Mouse (Mus musculus) hindbrain, embryonic 10.5 days (tissue): Measurements from ENCODE around the gene Cpm. TPM values are rescaled to one million over a fixed set of nuclear protein-coding genes. Genes with fewer than 3 reads are reported as not detected.
"Not testable (repeated sequence)": the region's sequence is repeated elsewhere in the genome, so short reads cannot be mapped to it uniquely, and the experiment has no call there.

Experiments
- DNase-seq: peaks from one replicate; pipeline ENCODE4 v3.0.0-alpha.2; 2017; ENCODE audit warnings: low spot score
- H3K27ac ChIP-seq: fragments of 300-500 bp; sonication (generic); 2 replicates; pipeline ENCODE4 v1.5.1; 2016; ENCODE audit warnings: mild to moderate bottlenecking, moderate library complexity
- H3K27me3 ChIP-seq: fragments of 300-500 bp; sonication (generic); 2 replicates; pipeline ENCODE4 v1.6.1; 2016; ENCODE audit warnings: mild to moderate bottlenecking; ENCODE audit not compliant: poor library complexity, insufficient read depth, severe bottlenecking
- H3K36me3 ChIP-seq: fragments of 300-500 bp; sonication (generic); 2 replicates; pipeline ENCODE4 v1.6.1; 2016; ENCODE audit warnings: mild to moderate bottlenecking, moderate library complexity
- H3K4me1 ChIP-seq: fragments of 300-500 bp; sonication (generic); replicated peaks from 2 replicates; pipeline ENCODE4 v1.6.1; 2016; ENCODE audit warnings: mild to moderate bottlenecking
- H3K4me3 ChIP-seq: fragments of 300-500 bp; sonication (generic); 2 replicates; pipeline ENCODE4 v1.5.1; 2016; ENCODE audit warnings: mild to moderate bottlenecking, moderate library complexity
- H3K9me3 ChIP-seq: fragments of 300-500 bp; sonication (generic); 2 replicates; pipeline ENCODE4 v1.6.1; 2016; ENCODE audit warnings: mild to moderate bottlenecking, moderate library complexity
- WGBS: fragments of 180-500 bp; shearing (Covaris S2); methylation state at CpG from one replicate; pipeline ENCODE4 v1.1.7; 2016; 5-methylcytosine and 5-hydroxymethylcytosine counted together
- polyA plus RNA-seq: library from polyadenylated mRNA; unstranded; fragments of >200 nt; fragmentation: Nextera tagmentation; extraction: Ambion mirVana; gene quantifications from 2 replicates; pipeline ENCODE4 v1.2.1, GENCODE M21; 2016

The Cpm gene
- polyA plus RNA-seq, 1 experiment from 2014 or later: 5.9 TPM

DNA sequence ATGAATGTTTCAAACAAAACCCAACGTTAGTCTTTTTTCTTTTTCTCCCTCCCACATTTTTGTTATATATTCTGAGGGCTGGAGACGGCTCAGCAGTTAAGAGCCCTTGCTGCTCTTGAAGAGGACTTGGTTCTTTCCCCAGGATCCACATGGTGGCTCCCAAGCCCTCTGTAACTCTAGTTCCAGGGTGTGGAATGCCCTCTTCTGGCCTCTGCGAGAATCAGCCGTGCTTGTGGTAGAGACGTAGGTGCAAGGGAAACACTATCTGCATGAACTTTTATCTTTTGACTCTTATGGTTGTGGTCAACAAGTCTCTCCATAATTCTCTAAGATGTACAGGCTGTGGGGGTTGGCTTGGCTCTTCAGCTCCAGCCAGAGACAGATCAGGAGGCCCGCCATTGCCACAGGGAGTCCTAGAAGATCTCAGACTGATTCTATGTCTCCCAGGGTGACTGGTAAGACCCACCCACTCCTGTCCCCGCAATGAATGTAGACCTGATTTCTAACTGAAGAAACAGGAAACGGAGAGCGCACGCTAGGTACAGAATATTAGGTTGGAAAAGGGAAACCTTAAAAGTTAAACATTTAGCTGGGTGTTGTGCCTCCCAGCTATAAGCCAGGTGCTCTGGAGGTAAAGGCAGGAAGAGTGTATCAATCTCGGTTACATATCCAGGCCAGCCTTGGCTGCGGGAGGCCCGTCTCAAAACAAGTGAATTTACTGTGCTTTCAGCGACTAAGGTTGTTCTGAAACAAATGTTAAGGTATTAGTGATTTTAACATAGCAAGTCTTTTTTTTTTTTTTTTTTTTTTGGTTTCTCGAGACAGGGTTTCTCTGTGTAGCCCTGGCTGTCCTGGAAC, 102.2 kb downstream of the Cpm start:
- Histone ChIP-seq H3K4me1 (0 out of 2 replicates have a peak, but pooled peaks cover 2% of the 10 kb centered on the region), H3K36me3 (peaks cover 10% of the 10 kb centered on the region), H3K9me3 (no peaks in the 10 kb centered on the region), H3K4me3 (no peak overlapping the region), H3K27ac (no peak overlapping the region), H3K27me3 (no peaks in the 10 kb centered on the region)
- DNase-seq: no peak
- WGBS: 60% methylated on average over 15 of the region's 15 CpGs

DNA sequence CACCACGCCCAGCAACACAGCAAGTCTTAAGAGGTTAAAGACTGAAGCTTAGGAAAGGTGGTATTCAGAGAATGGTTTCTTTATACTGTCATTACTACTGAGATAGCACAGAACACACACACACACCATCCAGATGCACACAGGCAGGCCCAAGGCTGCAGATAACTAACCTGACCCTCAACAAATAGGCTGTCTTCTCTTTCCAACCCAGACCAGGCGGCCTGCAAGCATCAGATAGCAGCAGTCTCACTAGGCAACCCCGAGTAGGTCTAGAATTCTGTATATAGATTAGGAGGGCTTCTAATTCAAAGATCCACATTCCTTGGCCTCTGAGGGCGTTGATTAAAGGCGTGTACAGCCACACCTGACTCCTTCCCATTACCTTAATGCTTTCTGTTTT, 102.9 kb downstream of the Cpm start:
- no peak for DNase-seq
- no peak overlapping the region for H3K4me3 ChIP-seq
- H3K4me1 ChIP-seq: 0 out of 2 replicates have a peak, but pooled peaks cover 2% of the 10 kb centered on the region
- no peak overlapping the region for H3K27ac ChIP-seq
- 92% methylated on average over 5 of the region's 5 CpGs for WGBS
- H3K9me3 ChIP-seq: no peaks in the 10 kb centered on the region
- no peaks in the 10 kb centered on the region for H3K27me3 ChIP-seq
- H3K36me3 ChIP-seq: peaks cover 17% of the 10 kb centered on the region

DNA sequence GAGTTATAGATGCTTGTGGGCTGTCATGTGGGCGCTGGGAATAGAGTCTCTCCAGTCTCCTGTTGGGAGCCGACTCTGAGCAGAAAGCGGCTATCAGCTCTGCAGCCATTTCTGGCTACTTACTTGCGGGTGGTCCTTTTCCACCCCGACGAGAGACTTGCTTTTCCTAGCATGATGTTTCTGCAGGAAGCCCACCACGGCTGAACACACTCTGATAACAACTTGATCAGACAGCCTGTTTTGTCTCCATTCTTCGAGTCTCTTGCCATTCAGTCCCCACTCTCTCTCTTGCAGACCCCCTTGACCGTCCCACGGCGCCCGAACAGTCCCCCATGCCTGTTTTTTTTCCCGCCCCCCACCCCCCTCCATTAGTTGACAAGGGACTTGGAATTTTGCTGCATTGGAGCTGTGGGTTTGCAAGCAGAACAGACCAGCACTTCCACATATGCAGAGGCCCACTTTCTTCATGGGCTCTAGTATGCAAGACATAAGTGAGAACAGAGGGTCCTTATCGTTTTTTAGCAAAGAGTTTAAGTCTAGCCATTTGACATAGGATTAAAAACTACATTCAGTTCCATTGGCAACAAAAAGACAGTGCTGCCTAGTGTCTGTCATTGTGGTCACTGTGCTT, 103.8 kb downstream of the Cpm start:
- H3K36me3 ChIP-seq: peaks cover 26% of the 10 kb centered on the region
- no peak for DNase-seq
- no peaks in the 10 kb centered on the region for H3K9me3 ChIP-seq
- WGBS: 84% methylated on average over 14 of the region's 14 CpGs
- no peaks in the 10 kb centered on the region for H3K27me3 ChIP-seq
- H3K27ac ChIP-seq: no peak overlapping the region
- 0 out of 2 replicates have a peak, but pooled peaks cover 2% of the 10 kb centered on the region for H3K4me1 ChIP-seq
- H3K4me3 ChIP-seq: no peak overlapping the region

- H3K4me1 ChIP-seq, H3K4me3 ChIP-seq, H3K9me3 ChIP-seq, H3K27ac ChIP-seq, H3K27me3 ChIP-seq, DNase-seq: not testable (repeated sequence)
- WGBS: 96% methylated on average over 8 of the region's 8 CpGs
- peaks cover 31% of the 10 kb centered on the region for H3K36me3 ChIP-seq
Measured at GRCm38 (mm10) chr10:117733626-117734025, 104.3 kb downstream of the Cpm start.

- not testable (repeated sequence) for H3K4me1 ChIP-seq
- WGBS: 88% methylated on average over 10 of the region's 10 CpGs
Measured at GRCm38 (mm10) chr10:117734104-117734852, 105.0 kb downstream of the Cpm start.

GRCm38 (mm10) chr10:117735396-117735795, 106.1 kb downstream of the Cpm start:
- 93% methylated on average over 12 of the region's 12 CpGs for WGBS
- DNase-seq, H3K9me3 ChIP-seq, H3K4me3 ChIP-seq, H3K4me1 ChIP-seq, H3K27me3 ChIP-seq, H3K27ac ChIP-seq: not testable (repeated sequence)
- peaks cover 49% of the 10 kb centered on the region for H3K36me3 ChIP-seq

More at GRCm38 (mm10) chr10:117734104-117734852, 105.0 kb downstream of the Cpm start:
- not testable (repeated sequence) for H3K4me3 ChIP-seq, H3K27ac ChIP-seq, H3K9me3 ChIP-seq, DNase-seq, H3K27me3 ChIP-seq
- H3K36me3 ChIP-seq: peaks cover 38% of the 10 kb centered on the region

- Histone ChIP-seq H3K27ac (no peak overlapping the region), H3K9me3 (no peaks in the 10 kb centered on the region), H3K4me1 (peaks cover 2% of the 10 kb centered on the region; the same call in 1 of the 2 replicates), H3K27me3 (no peaks in the 10 kb centered on the region), H3K36me3 (peaks cover 60% of the 10 kb centered on the region), H3K4me3 (no peak overlapping the region)
- no peak for DNase-seq
- WGBS: 93% methylated on average over 5 of the region's 5 CpGs
Measured at GRCm38 (mm10) chr10:117736573-117736972, 107.3 kb downstream of the Cpm start.

Other genes with a start within 250 kb of the Cpm start
- 188 and 221 TPM in 2 replicates for gene Cpsf6, start 249.5 kb upstream of the Cpm start, polyA plus RNA-seq
- 63.4 and 67.5 TPM in 2 replicates for gene Mdm2, start 81.3 kb downstream of the Cpm start, polyA plus RNA-seq
- gene Slc35e3, start 116.9 kb downstream of the Cpm start, polyA plus RNA-seq: 22.0 and 22.2 TPM in 2 replicates
- 70.6 and 94.1 TPM in 2 replicates for gene Nup107, start 163.2 kb downstream of the Cpm start, polyA plus RNA-seq
- 131 and 147 TPM in 2 replicates for gene Rap1b, start 216.5 kb downstream of the Cpm start, polyA plus RNA-seq